In the genomic region with DNA sequence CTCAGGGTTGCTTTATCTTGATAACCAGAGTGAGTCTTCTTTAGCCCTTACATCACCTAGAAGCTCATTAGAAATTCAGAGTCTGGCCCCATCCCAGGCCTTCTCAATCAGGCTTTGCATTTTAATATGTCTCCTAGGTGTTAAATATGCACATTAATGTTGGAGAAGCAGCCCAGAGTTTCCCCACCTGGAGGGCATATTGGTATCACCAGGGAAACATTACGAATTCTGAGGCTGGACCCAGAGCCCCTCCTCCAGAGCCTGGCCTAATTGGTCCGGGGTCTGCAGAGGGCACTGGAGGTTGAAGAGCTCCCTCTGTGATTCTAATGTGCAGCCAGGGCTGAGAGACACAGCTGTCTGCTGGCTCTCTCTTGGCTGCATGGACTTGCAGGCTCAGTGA, we compare ENCODE assay signal across 13 mouse cellular contexts.
DNase-seq lines count a peak whose midpoint lies in the region; ATAC-seq lines count a peak whose summit lies in the region.
"Had no signal": no experiment of that assay in that cellular context is flagged by ENCODE, and none has a peak within 500 bp of the region (broad histone marks: within the 10 kb centered on the region; RNA-seq: fewer than 3 reads in every experiment).

No protein-coding gene starts in this region.

- no peak overlapping the region for H3K4me2 ChIP-seq in forebrain, embryonic 14.5 days (ENCODE audit: low read length)
- H3K4me2 ChIP-seq in neural tube, embryonic 14.5 days (ENCODE audit: low read depth, low read length): no peak overlapping the region
- H3K4me2 ChIP-seq: liver, embryonic 15.5 days had no signal

- H3K9me3 ChIP-seq in forebrain, embryonic 14.5 days (replicated peaks; ENCODE audit: control insufficient read depth, low read length): no peaks in the 10 kb centered on the region
- no peaks in the 10 kb centered on the region for H3K9me3 ChIP-seq in neural tube, embryonic 14.5 days (ENCODE audit: control insufficient read depth, low read length)
- H3K9me3 ChIP-seq: limb, embryonic 10.5 days; liver, embryonic 15.5 days had no signal

- no peak overlapping the region for H3K27ac ChIP-seq in forebrain, embryonic 14.5 days (ENCODE audit: low read depth, low read length)
- no peak overlapping the region for H3K27ac ChIP-seq in neural tube, embryonic 14.5 days (ENCODE audit: low read depth, low read length)
- H3K27ac ChIP-seq: limb, embryonic 10.5 days; liver, embryonic 15.5 days; stomach, postnatal 0 days had no signal

- no peaks in the 10 kb centered on the region for H3K27me3 ChIP-seq in forebrain, embryonic 14.5 days (replicated peaks; ENCODE audit: control insufficient read depth, insufficient read depth, low read length)
- H3K27me3 ChIP-seq in neural tube, embryonic 14.5 days (ENCODE audit: control insufficient read depth, insufficient read depth, low read length): no peaks in the 10 kb centered on the region
- H3K27me3 ChIP-seq: liver, embryonic 15.5 days had no signal

- ATAC-seq in forebrain, embryonic 14.5 days: peak; percentile 88
- ATAC-seq in neural tube, embryonic 14.5 days (ENCODE audit: low read depth): peak; percentile 46; the same call in 1 of the 2 replicates
- ATAC-seq: activated CD4-positive, CD25-positive, alpha-beta regulatory T cell, adult 4 months had no signal

- no peak overlapping the region for H3K9ac ChIP-seq in forebrain, embryonic 14.5 days (ENCODE audit: low read length)
- no peak overlapping the region for H3K9ac ChIP-seq in neural tube, embryonic 14.5 days (replicated peaks; ENCODE audit: low read depth, low read length)
- H3K9ac ChIP-seq: liver, embryonic 15.5 days had no signal

- intact Hi-C loops in heart, postnatal 36 days (cut with DNase I): no loop called here

- peaks cover 6% of the 10 kb centered on the region; the same call in 1 of the 2 replicates for H3K4me1 ChIP-seq in forebrain, embryonic 14.5 days (ENCODE audit: control insufficient read depth, insufficient read depth, low read length)
- 0 out of 2 replicates have a peak, but pooled peaks cover 3% of the 10 kb centered on the region for H3K4me1 ChIP-seq in neural tube, embryonic 14.5 days (ENCODE audit: control insufficient read depth, insufficient read depth, low read length)
- H3K4me1 ChIP-seq: liver, embryonic 15.5 days had no signal

- H3K4me3 ChIP-seq in forebrain, embryonic 14.5 days (ENCODE audit: low read depth, low read length): no peak overlapping the region
- no peak overlapping the region for H3K4me3 ChIP-seq in neural tube, embryonic 14.5 days (ENCODE audit: low read depth, low read length)
- H3K4me3 ChIP-seq: limb, embryonic 10.5 days; liver, embryonic 15.5 days had no signal

- H3K36me3 ChIP-seq in forebrain, embryonic 14.5 days (ENCODE audit: control insufficient read depth, insufficient read depth, low read length): no peaks in the 10 kb centered on the region
- H3K36me3 ChIP-seq in neural tube, embryonic 14.5 days (ENCODE audit: control insufficient read depth, insufficient read depth, low read length): no peaks in the 10 kb centered on the region
- H3K36me3 ChIP-seq: limb, embryonic 10.5 days; liver, embryonic 15.5 days had no signal

- WGBS in forebrain, embryonic 14.5 days: 6% methylated on average over 2 of the region's 2 CpGs
- 18% methylated on average over 2 of the region's 2 CpGs for WGBS in neural tube, embryonic 14.5 days

- DNase-seq in heart, adult 11 months: peak; percentile 61
- no peak for DNase-seq in heart, postnatal 36 days
- DNase-seq in forebrain, embryonic 14.5 days (ENCODE audit: low spot score): peak; percentile 71
- peak; percentile 24 for DNase-seq in mesoderm, embryonic 11.5 days (ENCODE audit: low read depth, low spot score)
- DNase-seq in kidney, postnatal 25 days: no peak
- no peak for DNase-seq in kidney, postnatal 10 days
- no peak for DNase-seq in thymus, postnatal 0 days (ENCODE audit: low spot score)
- DNase-seq: heart, postnatal 14 days had no signal

Comparison
In these comparisons a context has a peak if more than half of its experiments do, and no peak if none do; other contexts are left out.
1. DNase-seq: peak in heart, adult 11 months (single experiment), forebrain, embryonic 14.5 days (single experiment) and mesoderm, embryonic 11.5 days (single experiment); none in heart, postnatal 36 days (0 of 2), kidney, postnatal 25 days (0 of 2), kidney, postnatal 10 days (single experiment) and thymus, postnatal 0 days (single experiment).